Mouse (Mus musculus) neural tube, embryonic 14.5 days (tissue): ENCODE measurements around the gene Apoe. TPM values are rescaled to one million over a fixed set of nuclear protein-coding genes. Genes with fewer than 3 reads are reported as not detected.

Source experiments
- ATAC-seq: fragments of 200-750 bp; cut with Nextera tagmentation; 2 replicates; pipeline ENCODE4 v1.8.0; 2017; ENCODE audit warnings: low read depth, mild to moderate bottlenecking, moderate TSS enrichment, moderate library complexity
- H3K27ac ChIP-seq: fragments of 300-500 bp; sonication (generic); 2 replicates; pipeline ENCODE4 v1.5.1; 2014; ENCODE audit warnings: low read depth, mild to moderate bottlenecking, control low read depth, low read length, moderate library complexity, mixed read lengths
- H3K27me3 ChIP-seq: fragments of 300-500 bp; sonication (generic); 2 replicates; pipeline ENCODE4 v1.6.1; 2014; ENCODE audit warnings: low read length; ENCODE audit not compliant: control insufficient read depth, insufficient read depth
- H3K36me3 ChIP-seq: fragments of 300-500 bp; sonication (generic); 2 replicates; pipeline ENCODE4 v1.6.1; 2014; ENCODE audit warnings: low read length, mixed read lengths; ENCODE audit not compliant: control insufficient read depth, insufficient read depth
- H3K4me1 ChIP-seq: fragments of 300-500 bp; sonication (generic); 2 replicates; pipeline ENCODE4 v1.6.1; 2014; ENCODE audit warnings: low read length; ENCODE audit not compliant: control insufficient read depth, insufficient read depth
- H3K4me2 ChIP-seq: fragments of 300-500 bp; sonication (generic); 2 replicates; pipeline ENCODE4 v1.6.1; 2014; ENCODE audit warnings: mild to moderate bottlenecking, low read depth, low read length, control low read depth
- H3K4me3 ChIP-seq: fragments of 300-500 bp; sonication (generic); 2 replicates; pipeline ENCODE4 v1.5.1; 2014; ENCODE audit warnings: low read depth, low read length, control low read depth, mixed read lengths
- H3K9ac ChIP-seq: fragments of 300-500 bp; sonication (generic); replicated peaks from 2 replicates; pipeline ENCODE4 v1.6.1; 2014; ENCODE audit warnings: low read depth, mild to moderate bottlenecking, control low read depth, low read length, mixed read lengths
- H3K9me3 ChIP-seq: fragments of 300-500 bp; sonication (generic); 2 replicates; pipeline ENCODE4 v1.6.1; 2016; ENCODE audit warnings: low read length; ENCODE audit not compliant: control insufficient read depth
- WGBS: fragments of 180-500 bp; shearing (Covaris S2); extraction: QIAGEN DNeasy Blood & Tissue Kit; methylation state at CpG from one replicate; pipeline ENCODE4 v1.1.7; 2014; 5-methylcytosine and 5-hydroxymethylcytosine counted together
- polyA plus RNA-seq: library from polyadenylated mRNA; unstranded; fragments of >200 nt; fragmentation: Nextera tagmentation; extraction: Ambion mirVana; gene quantifications from 2 replicates; pipeline ENCODE4 v1.2.1, GENCODE M21; 2014

Apoe gene
- polyA plus RNA-seq, 1 experiment from 2014 or later = 310 TPM

GRCm38 (mm10) chr7:19741329-19742031 lies 42.5 kb upstream of the Apoe start:
- WGBS = 15% methylated on average over 8 of the region's 8 CpGs
- Histone ChIP-seq H3K36me3 (peaks cover 11% of the 10 kb centered on the region; the same call in 1 of the 2 replicates), H3K27me3 (no peaks in the 10 kb centered on the region), H3K9me3 (no peaks in the 10 kb centered on the region), H3K9ac (no peak overlapping the region), H3K4me3 (no peak overlapping the region), H3K4me1 (peaks cover 5% of the 10 kb centered on the region), H3K27ac (no peak overlapping the region), H3K4me2 (no peak overlapping the region)
- ATAC-seq = no peak

GRCm38 (mm10) chr7:19740269-19740668 lies 41.3 kb upstream of the Apoe start:
- H3K9ac ChIP-seq = no peak overlapping the region
- H3K4me1 ChIP-seq = peaks cover 4% of the 10 kb centered on the region; the same call in 1 of the 2 replicates
- H3K4me2 ChIP-seq = no peak overlapping the region
- H3K9me3 ChIP-seq = no peaks in the 10 kb centered on the region
- 91% methylated on average over 11 of the region's 11 CpGs for WGBS
- no peak overlapping the region for H3K27ac ChIP-seq
- no peaks in the 10 kb centered on the region for H3K27me3 ChIP-seq
- no peak for ATAC-seq
- H3K4me3 ChIP-seq = no peak overlapping the region
- H3K36me3 ChIP-seq = peaks cover 11% of the 10 kb centered on the region; the same call in 1 of the 2 replicates

- no peaks in the 10 kb centered on the region for H3K27me3 ChIP-seq
Measured at GRCm38 (mm10) chr7:19738771-19739170, 39.8 kb upstream of the Apoe start.

GRCm38 (mm10) chr7:19736389-19737057 lies 37.5 kb upstream of the Apoe start:
- Histone ChIP-seq H3K4me2 (no peak overlapping the region), H3K9ac (no peak overlapping the region), H3K9me3 (no peaks in the 10 kb centered on the region), H3K27me3 (no peaks in the 10 kb centered on the region), H3K4me1 (no peaks in the 10 kb centered on the region; the same call in 1 of the 2 replicates), H3K36me3 (peaks cover 20% of the 10 kb centered on the region), H3K27ac (no peak overlapping the region), H3K4me3 (no peak overlapping the region)
- 87% methylated on average over 16 of the region's 16 CpGs for WGBS
- no peak for ATAC-seq

More at GRCm38 (mm10) chr7:19738771-19739170, 39.8 kb upstream of the Apoe start:
- WGBS = 90% methylated on average over 3 of the region's 3 CpGs
- Histone ChIP-seq H3K27ac (no peak overlapping the region), H3K9me3 (no peaks in the 10 kb centered on the region), H3K36me3 (peaks cover 10% of the 10 kb centered on the region; the same call in 1 of the 2 replicates), H3K4me2 (no peak overlapping the region), H3K9ac (no peak overlapping the region), H3K4me3 (no peak overlapping the region), H3K4me1 (no peaks in the 10 kb centered on the region; the same call in 1 of the 2 replicates)
- no peak for ATAC-seq

GRCm38 (mm10) chr7:19734178-19734666 lies 35.2 kb upstream of the Apoe start:
- no peak overlapping the region for H3K9ac ChIP-seq
- 83% methylated on average over 10 of the region's 10 CpGs for WGBS

GRCm38 (mm10) chr7:19726541-19726940 lies 27.6 kb upstream of the Apoe start:
- Histone ChIP-seq H3K36me3 (peaks cover 51% of the 10 kb centered on the region), H3K27ac (no peak overlapping the region), H3K4me2 (no peak overlapping the region), H3K4me1 (no peaks in the 10 kb centered on the region), H3K9me3 (no peaks in the 10 kb centered on the region), H3K27me3 (no peaks in the 10 kb centered on the region), H3K9ac (no peak overlapping the region), H3K4me3 (no peak overlapping the region)
- ATAC-seq = no peak
- WGBS = 93% methylated on average over 4 of the region's 4 CpGs

More at GRCm38 (mm10) chr7:19734178-19734666, 35.2 kb upstream of the Apoe start:
- H3K36me3 ChIP-seq = peaks cover 33% of the 10 kb centered on the region
- no peaks in the 10 kb centered on the region for H3K4me1 ChIP-seq
- H3K4me3 ChIP-seq = no peak overlapping the region
- H3K27ac ChIP-seq = no peak overlapping the region
- H3K9me3 ChIP-seq = no peaks in the 10 kb centered on the region
- ATAC-seq = no peak
- no peaks in the 10 kb centered on the region for H3K27me3 ChIP-seq
- no peak overlapping the region for H3K4me2 ChIP-seq

GRCm38 (mm10) chr7:19724167-19724566 lies 25.2 kb upstream of the Apoe start:
- no peak overlapping the region for H3K9ac ChIP-seq
- no peak overlapping the region for H3K4me2 ChIP-seq
- no peaks in the 10 kb centered on the region for H3K27me3 ChIP-seq
- no peak for ATAC-seq
- peaks cover 3% of the 10 kb centered on the region; the same call in 1 of the 2 replicates for H3K9me3 ChIP-seq
- H3K4me3 ChIP-seq = no peak overlapping the region
- H3K36me3 ChIP-seq = peaks cover 37% of the 10 kb centered on the region
- WGBS = 94% methylated on average over 12 of the region's 12 CpGs
- H3K4me1 ChIP-seq = no peaks in the 10 kb centered on the region
- H3K27ac ChIP-seq = no peak overlapping the region

GRCm38 (mm10) chr7:19722754-19723195 lies 23.8 kb upstream of the Apoe start:
- 96% methylated on average over 6 of the region's 6 CpGs for WGBS
- H3K36me3 ChIP-seq = peaks cover 28% of the 10 kb centered on the region

GRCm38 (mm10) chr7:19719200-19719599 lies 20.2 kb upstream of the Apoe start:
- no peak for ATAC-seq
- peaks cover 8% of the 10 kb centered on the region; the same call in 1 of the 2 replicates for H3K36me3 ChIP-seq
- no peak overlapping the region for H3K4me2 ChIP-seq
- no peak overlapping the region for H3K9ac ChIP-seq
- no peaks in the 10 kb centered on the region for H3K27me3 ChIP-seq
- no peak overlapping the region for H3K27ac ChIP-seq
- peaks cover 3% of the 10 kb centered on the region; the same call in 1 of the 2 replicates for H3K9me3 ChIP-seq
- WGBS = 94% methylated on average over 4 of the region's 4 CpGs
- H3K4me3 ChIP-seq = no peak overlapping the region
- H3K4me1 ChIP-seq = peaks cover 7% of the 10 kb centered on the region; the same call in 1 of the 2 replicates

More at GRCm38 (mm10) chr7:19722754-19723195, 23.8 kb upstream of the Apoe start:
- Histone ChIP-seq H3K4me3 (no peak overlapping the region), H3K9ac (no peak overlapping the region), H3K27me3 (no peaks in the 10 kb centered on the region), H3K4me2 (no peak overlapping the region), H3K27ac (no peak overlapping the region), H3K4me1 (no peaks in the 10 kb centered on the region), H3K9me3 (peaks cover 3% of the 10 kb centered on the region; the same call in 1 of the 2 replicates)
- no peak for ATAC-seq
